Mouse (Mus musculus) embryonic stem cell, embryonic (primary cell): Measurements from ENCODE around the gene Islr2.

ENCODE experiments used
- CTCF ChIA-PET, 4 experiments: fragments of 300-600 bp in 2 of 4; fragments of 350-600 bp in 2 of 4; sonication (Branson Sonifier 250); formaldehyde crosslinking; loops; one replicate each; lab custom pipeline; 2022; ENCODE audit warnings: inconsistent platforms in 2 of 4; lab: Charles Lee
- POLR2A ChIA-PET, 4 experiments: fragments of 300-600 bp in 2 of 4; fragments of 350-600 bp in 2 of 4; sonication (Branson Sonifier 250); formaldehyde crosslinking; loops; one replicate each; lab custom pipeline; 2022; ENCODE audit warnings: antibody characterized with exemption in 4 of 4, inconsistent platforms in 1 of 4; lab: Charles Lee

The Islr2 gene

GRCm38 (mm10) chr9:58206013-58206412 lies 1.9 kb upstream of the Islr2 start:
- POLR2A ChIA-PET = interaction anchor here in 3 of 4 experiments (0.8 to 10.5 kb wide), 10 partner anchors 8 to 167 kb away, joined by 3 to 125 read pairs (median 4); no protein-coding TSS in a partner anchor
- CTCF ChIA-PET = interaction anchor here (0.7 to 3.0 kb wide), 10 partner anchors 10 to 167 kb away, joined by 3 to 44 read pairs (median 5); no protein-coding TSS in a partner anchor

GRCm38 (mm10) chr9:58204448-58205000 lies 405 bp upstream of the Islr2 start:
- POLR2A ChIA-PET = interaction anchor here (0.6 to 10.5 kb wide), 59 partner anchors 8 to 1439 kb away, joined by 3 to 125 read pairs (median 5); partner anchors contain the start of genes Arid3b (in 1 of the 4), Cyp11a1 (in 1 of the 4), Nptn (in 1 of the 4) and Pml (in 1 of the 4)

GRCm38 (mm10) chr9:58202676-58203453 lies 1.3 kb downstream of the Islr2 start:
- POLR2A ChIA-PET = interaction anchor here (0.5 to 10.5 kb wide), 29 partner anchors 9 to 388 kb away, joined by 3 to 125 read pairs (median 6); partner anchors contain the start of genes Arid3b (in 1 of the 4), Nptn (in 1 of the 4) and Pml (in 1 of the 4)

More at GRCm38 (mm10) chr9:58204448-58205000, 405 bp upstream of the Islr2 start:
- CTCF ChIA-PET = interaction anchor here (0.6 to 4.2 kb wide), 129 partner anchors 9 to 1298 kb away, joined by 3 to 108 read pairs (median 4); partner anchors contain the start of genes Arid3b (in 1 of the 4) and Cyp11a1 (in 1 of the 4)

GRCm38 (mm10) chr9:58201861-58202549 lies 2.1 kb downstream of the Islr2 start:
- CTCF ChIA-PET = interaction anchor here in 3 of 4 experiments (0.6 to 4.2 kb wide), 4 partner anchors 15 to 163 kb away, joined by 3 to 75 read pairs (median 5); no protein-coding TSS in a partner anchor
- POLR2A ChIA-PET = interaction anchor here in 2 of 4 experiments (0.5 to 10.5 kb wide), 11 partner anchors 10 to 328 kb away, joined by 3 to 125 read pairs (median 3); partner anchors contain the start of gene Pml (in 1 of the 2)

More at GRCm38 (mm10) chr9:58202676-58203453, 1.3 kb downstream of the Islr2 start:
- CTCF ChIA-PET = interaction anchor here (0.6 to 4.2 kb wide), 17 partner anchors 8 to 205 kb away, joined by 3 to 108 read pairs (median 12); no protein-coding TSS in a partner anchor

GRCm38 (mm10) chr9:58201091-58201842 lies 2.9 kb downstream of the Islr2 start:
- POLR2A ChIA-PET = interaction anchor here in 2 of 4 experiments (0.6 to 10.5 kb wide), 8 partner anchors 11 to 327 kb away, joined by 3 to 125 read pairs (median 3); no protein-coding TSS in a partner anchor
- CTCF ChIA-PET = interaction anchor here in 3 of 4 experiments (0.5 to 4.2 kb wide), 5 partner anchors 15 to 305 kb away, joined by 3 to 75 read pairs (median 3); no protein-coding TSS in a partner anchor

GRCm38 (mm10) chr9:58200270-58201090 lies 3.6 kb downstream of the Islr2 start:
- ChIA-PET CTCF (interaction anchor here (0.5 to 1.1 kb wide), 7 partner anchors 14 to 592 kb away, joined by 3 to 5 read pairs (median 3); no protein-coding TSS in a partner anchor), POLR2A (interaction anchor here in 2 of 4 experiments (1.0 to 10.5 kb wide), 5 partner anchors 9 to 192 kb away, joined by 3 to 125 read pairs (median 12); no protein-coding TSS in a partner anchor)

- POLR2A ChIA-PET = interaction anchor here (0.6 to 2.8 kb wide), 11 partner anchors 10 to 192 kb away, joined by 3 to 15 read pairs (median 4); no protein-coding TSS in a partner anchor
- CTCF ChIA-PET = interaction anchor here in 3 of 4 experiments (0.6 to 1.3 kb wide), 6 partner anchors 9 to 256 kb away, joined by 3 to 5 read pairs (median 3); no protein-coding TSS in a partner anchor
Observed at GRCm38 (mm10) chr9:58199381-58200269, 4.5 kb downstream of the Islr2 start.

- CTCF ChIA-PET = interaction anchor here in 3 of 4 experiments (0.6 to 1.5 kb wide), 11 partner anchors 10 to 257 kb away, joined by 3 to 22 read pairs (median 3); no protein-coding TSS in a partner anchor
- POLR2A ChIA-PET = interaction anchor here in 3 of 4 experiments (0.6 to 2.8 kb wide), 14 partner anchors 11 to 201 kb away, joined by 3 to 15 read pairs (median 4); no protein-coding TSS in a partner anchor
Observed at GRCm38 (mm10) chr9:58198801-58199371, 5.2 kb downstream of the Islr2 start.

GRCm38 (mm10) chr9:58197781-58198701 lies 6.1 kb downstream of the Islr2 start:
- CTCF ChIA-PET = interaction anchor here in 3 of 4 experiments (0.6 to 1.5 kb wide), 10 partner anchors 9 to 252 kb away, joined by 3 to 22 read pairs (median 3); no protein-coding TSS in a partner anchor

GRCm38 (mm10) chr9:58196610-58197567 lies 7.2 kb downstream of the Islr2 start:
- ChIA-PET CTCF (interaction anchor here in 2 of 4 experiments (0.9 to 2.9 kb wide), 6 partner anchors 7 to 158 kb away, joined by 3 to 19 read pairs (median 5); partner anchors contain the start of genes Islr (in 2 of the 2) and Islr2 (in 2 of the 2)), POLR2A (interaction anchor here in 3 of 4 experiments (0.6 to 2.8 kb wide), 10 partner anchors 9 to 202 kb away, joined by 3 to 15 read pairs (median 4); no protein-coding TSS in a partner anchor)

More at GRCm38 (mm10) chr9:58197781-58198701, 6.1 kb downstream of the Islr2 start:
- POLR2A ChIA-PET = interaction anchor here in 3 of 4 experiments (0.6 to 2.8 kb wide), 13 partner anchors 8 to 200 kb away, joined by 3 to 15 read pairs (median 4); no protein-coding TSS in a partner anchor

- POLR2A ChIA-PET = interaction anchor here in 3 of 4 experiments (0.6 to 3.5 kb wide), 16 partner anchors 8 to 331 kb away, joined by 3 to 19 read pairs (median 4); partner anchors contain the start of genes Islr (in 2 of the 3) and Islr2 (in 2 of the 3)
Observed at GRCm38 (mm10) chr9:58196141-58196540, 8.0 kb downstream of the Islr2 start.

More at GRCm38 (mm10) chr9:58196141-58196540, 8.0 kb downstream of the Islr2 start:
- CTCF ChIA-PET = interaction anchor here in 3 of 4 experiments (0.6 to 2.9 kb wide), 6 partner anchors 8 to 157 kb away, joined by 3 to 19 read pairs (median 4); partner anchors contain the start of genes Islr (in 2 of the 3) and Islr2 (in 2 of the 3)
